Mouse (Mus musculus): ENCODE measurements around the gene 4430402I18Rik. TPM values are rescaled to one million over a fixed set of nuclear protein-coding genes. Genes with fewer than 3 reads are reported as not detected.

Gene 4430402I18Rik
- polyA plus RNA-seq, 1 experiment from 2014 or later: 0.67 TPM

DNA sequence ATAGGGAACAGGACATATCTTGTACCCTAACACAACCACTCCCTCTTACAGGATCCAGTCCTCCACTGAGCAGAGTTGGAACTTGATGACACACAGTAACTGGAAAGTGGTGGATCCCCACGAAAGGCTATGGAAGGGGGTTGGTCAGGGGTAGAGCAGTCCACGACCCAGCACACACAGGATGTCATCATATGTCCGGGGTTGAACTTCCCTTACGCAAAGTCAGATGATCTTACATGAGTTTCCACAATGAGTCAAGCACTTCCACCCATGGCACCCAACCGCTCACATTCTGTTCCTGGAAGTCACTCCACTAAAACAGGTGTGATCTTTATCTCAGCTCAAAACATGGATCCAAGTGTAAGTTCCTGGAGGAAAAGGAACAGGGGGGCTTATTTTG is 49.8 kb downstream of the 4430402I18Rik start:
- Histone ChIP-seq H3K4me1 (replicated peaks) (0 out of 2 replicates have a peak, but pooled peaks cover 4% of the 10 kb centered on the region), H3K36me3 (no peaks in the 10 kb centered on the region), H3K9ac (replicated peaks) (no peak overlapping the region), H3K27me3 (no peaks in the 10 kb centered on the region), H3K9me3 (no peaks in the 10 kb centered on the region), H3K4me2 (replicated peaks) (no peak overlapping the region), H3K4me3 (replicated peaks) (no peak overlapping the region), H3K27ac (no peak overlapping the region)
- ATAC-seq: no peak
- 86% methylated on average over 5 of the region's 5 CpGs for WGBS

DNA sequence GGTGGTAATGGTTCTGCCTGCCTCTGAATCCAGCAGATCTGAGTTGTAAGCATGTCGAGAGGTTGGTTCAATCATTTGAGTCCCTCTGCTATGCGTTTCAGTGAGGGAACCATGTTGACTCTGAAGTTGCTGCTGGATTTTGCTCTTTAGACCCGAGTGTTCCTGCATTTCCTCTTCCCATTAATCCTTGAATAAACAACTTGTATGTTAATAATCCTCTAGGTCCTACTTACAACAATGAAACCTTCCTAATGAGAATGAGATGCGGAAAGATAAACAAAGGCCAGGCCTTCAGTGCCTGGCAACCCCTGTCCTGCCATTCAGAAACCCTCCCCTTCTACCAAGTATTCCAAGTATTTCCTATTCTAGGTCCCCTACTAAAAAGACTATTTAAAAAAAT is 51.1 kb downstream of the 4430402I18Rik start:
- Histone ChIP-seq H3K27me3 (no peaks in the 10 kb centered on the region), H3K9ac (replicated peaks) (no peak overlapping the region), H3K36me3 (no peaks in the 10 kb centered on the region), H3K27ac (no peak overlapping the region), H3K4me2 (replicated peaks) (no peak overlapping the region), H3K9me3 (no peaks in the 10 kb centered on the region), H3K4me1 (replicated peaks) (0 out of 2 replicates have a peak, but pooled peaks cover 4% of the 10 kb centered on the region), H3K4me3 (replicated peaks) (no peak overlapping the region)
- WGBS: 54% methylated on average over 4 of the region's 4 CpGs
- no peak for ATAC-seq

DNA sequence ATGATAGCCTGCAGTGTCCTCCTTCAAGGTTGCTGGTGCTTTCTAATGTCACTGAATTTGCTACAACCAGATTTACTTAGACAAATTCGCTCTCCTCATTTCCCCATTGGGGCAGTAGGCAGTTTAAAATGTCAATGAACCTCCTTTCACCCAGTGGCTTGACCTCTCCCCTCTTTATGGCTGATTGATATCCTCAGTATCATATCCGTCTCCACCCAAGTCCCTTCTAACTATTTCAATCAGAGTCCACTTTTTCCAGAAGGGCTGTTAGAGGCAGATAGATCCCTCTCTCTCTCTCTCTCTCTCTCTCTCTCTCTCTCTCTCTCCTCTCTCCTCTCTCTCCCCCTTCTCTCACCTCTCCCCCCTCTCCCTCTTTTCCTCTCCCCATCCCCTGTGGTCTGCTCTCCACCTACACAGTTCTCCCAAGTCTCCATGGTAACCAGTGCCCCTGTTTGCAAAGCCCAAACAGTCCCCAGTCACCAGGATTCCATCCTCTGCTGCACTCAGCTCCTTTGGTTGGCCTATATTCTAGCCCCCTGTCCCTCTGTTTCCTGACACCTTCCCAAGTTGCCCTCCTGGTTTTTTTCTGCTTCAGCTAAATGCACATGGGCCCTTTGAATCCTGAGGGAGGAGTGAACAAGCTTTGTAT is 51.9 kb downstream of the 4430402I18Rik start:
- Histone ChIP-seq H3K9me3 (no peaks in the 10 kb centered on the region), H3K27ac (no peak overlapping the region), H3K4me1 (replicated peaks) (0 out of 2 replicates have a peak, but pooled peaks cover 4% of the 10 kb centered on the region), H3K36me3 (no peaks in the 10 kb centered on the region), H3K4me2 (replicated peaks) (no peak overlapping the region), H3K27me3 (no peaks in the 10 kb centered on the region), H3K4me3 (replicated peaks) (no peak overlapping the region), H3K9ac (replicated peaks) (no peak overlapping the region)
- ATAC-seq: no peak
- WGBS: 48% methylated on average over 2 of the region's 2 CpGs

DNA sequence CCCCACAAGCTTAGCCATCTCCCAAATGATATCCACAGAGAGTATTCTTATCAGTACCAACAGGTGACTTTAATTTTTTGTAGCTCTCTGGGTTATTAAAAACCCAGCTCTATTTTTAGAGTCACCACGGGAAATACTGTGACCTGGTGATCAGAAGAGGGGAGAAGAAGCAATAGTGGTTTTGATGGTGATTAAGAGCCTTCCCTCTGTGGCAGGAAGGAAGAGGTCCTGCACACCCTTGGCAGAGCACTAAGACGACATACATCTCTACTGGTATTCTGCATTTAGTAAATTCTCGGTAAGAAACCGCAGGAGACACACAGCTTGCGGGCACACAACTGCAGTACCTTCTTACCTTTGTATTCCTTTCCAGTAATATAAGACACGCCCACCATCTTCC is 53.0 kb downstream of the 4430402I18Rik start:
- 0 out of 2 replicates have a peak, but pooled peaks cover 4% of the 10 kb centered on the region for H3K4me1 ChIP-seq (replicated peaks)
- no peaks in the 10 kb centered on the region for H3K36me3 ChIP-seq
- H3K4me2 ChIP-seq (replicated peaks): no peak overlapping the region
- H3K9me3 ChIP-seq: no peaks in the 10 kb centered on the region
- H3K27me3 ChIP-seq: no peaks in the 10 kb centered on the region
- H3K27ac ChIP-seq: no peak overlapping the region
- 92% methylated on average over 6 of the region's 6 CpGs for WGBS
- no peak overlapping the region for H3K9ac ChIP-seq (replicated peaks)
- no peak overlapping the region for H3K4me3 ChIP-seq (replicated peaks)
- no peak for ATAC-seq

DNA sequence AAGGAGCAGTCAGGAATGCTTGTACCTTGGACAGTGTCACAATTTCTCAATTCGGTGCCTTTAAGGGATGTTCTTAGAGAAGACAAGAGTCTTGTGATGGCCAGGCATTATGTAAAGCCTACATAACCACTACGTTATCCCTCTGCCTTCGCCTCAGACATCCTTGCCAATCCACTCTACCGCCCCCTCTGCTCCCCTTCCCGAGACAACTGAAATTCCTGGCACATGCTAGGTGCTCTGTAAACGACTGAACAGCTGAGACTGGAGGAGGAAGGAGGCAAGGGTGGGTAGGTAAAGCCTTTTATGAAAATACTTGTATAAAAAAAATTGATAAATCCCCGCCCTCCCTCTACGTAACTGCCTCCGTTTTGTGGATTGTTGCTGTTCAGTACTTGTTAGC is 58.9 kb downstream of the 4430402I18Rik start:
- Histone ChIP-seq H3K9ac (replicated peaks) (no peak overlapping the region), H3K4me2 (replicated peaks) (no peak overlapping the region), H3K4me3 (replicated peaks) (no peak overlapping the region), H3K27ac (no peak overlapping the region), H3K27me3 (no peaks in the 10 kb centered on the region), H3K36me3 (0 out of 2 replicates have a peak, but pooled peaks cover 3% of the 10 kb centered on the region), H3K4me1 (replicated peaks) (0 out of 2 replicates have a peak, but pooled peaks cover 3% of the 10 kb centered on the region), H3K9me3 (no peaks in the 10 kb centered on the region)
- no peak for ATAC-seq
- 85% methylated on average over 9 of the region's 9 CpGs for WGBS

DNA sequence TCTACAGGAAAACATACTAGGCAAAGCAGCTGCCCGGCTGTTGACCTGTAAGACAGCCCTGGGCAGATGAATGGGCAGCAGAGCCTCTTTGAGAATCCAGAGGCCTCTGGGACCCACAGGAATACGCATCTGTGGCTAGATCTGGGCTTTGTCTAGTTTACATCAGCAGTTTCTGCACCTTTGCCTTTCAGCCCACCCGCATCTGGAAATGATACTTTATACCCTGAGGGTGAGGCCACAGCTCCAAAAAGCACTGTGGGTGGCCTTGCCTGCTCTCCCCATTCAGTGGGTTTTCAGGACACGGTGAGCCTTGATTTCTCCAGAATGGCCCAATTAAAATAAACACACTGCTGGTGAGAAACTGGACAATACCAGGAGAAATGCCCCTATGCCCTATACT is 59.4 kb downstream of the 4430402I18Rik start:
- H3K9ac ChIP-seq (replicated peaks): no peak overlapping the region
- no peak overlapping the region for H3K27ac ChIP-seq
- H3K9me3 ChIP-seq: no peaks in the 10 kb centered on the region
- H3K4me2 ChIP-seq (replicated peaks): no peak overlapping the region
- WGBS: 63% methylated on average over 4 of the region's 4 CpGs
- ATAC-seq: no peak
- H3K27me3 ChIP-seq: no peaks in the 10 kb centered on the region
- 0 out of 2 replicates have a peak, but pooled peaks cover 3% of the 10 kb centered on the region for H3K4me1 ChIP-seq (replicated peaks)
- H3K4me3 ChIP-seq (replicated peaks): no peak overlapping the region
- H3K36me3 ChIP-seq: 0 out of 2 replicates have a peak, but pooled peaks cover 3% of the 10 kb centered on the region

DNA sequence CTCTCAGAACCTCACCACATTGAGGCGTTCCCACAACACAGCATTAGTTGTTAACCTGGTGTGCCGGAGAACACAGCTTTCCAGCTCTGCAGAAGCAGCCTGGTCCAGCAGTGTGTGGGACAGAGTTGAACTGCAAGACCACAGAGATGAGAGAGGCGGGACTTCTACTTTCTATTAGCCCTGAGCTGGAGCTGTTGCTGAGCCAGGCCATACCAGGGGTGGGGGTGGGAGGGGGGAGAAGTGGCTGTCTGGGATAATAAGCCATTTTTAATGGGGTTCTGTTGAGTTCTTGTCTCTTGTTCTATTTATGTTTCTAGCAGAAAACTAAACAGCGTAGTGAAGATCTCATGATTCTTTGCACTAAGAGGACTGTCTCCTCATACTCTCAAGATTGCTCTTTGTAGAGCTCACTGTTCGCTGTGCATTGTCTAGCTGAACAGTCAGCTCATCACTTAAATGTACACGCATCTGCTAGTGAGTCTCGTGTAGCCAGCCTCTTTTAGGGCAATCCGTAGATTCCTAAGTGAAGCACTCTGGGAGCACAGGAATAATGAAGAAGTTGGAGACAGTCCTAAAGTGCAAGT is 64.0 kb downstream of the 4430402I18Rik start:
- Histone ChIP-seq H3K4me1 (replicated peaks) (peaks cover 4% of the 10 kb centered on the region; the same call in 1 of the 2 replicates), H3K9ac (replicated peaks) (no peak overlapping the region), H3K27me3 (no peaks in the 10 kb centered on the region), H3K4me3 (replicated peaks) (no peak overlapping the region), H3K36me3 (0 out of 2 replicates have a peak, but pooled peaks cover 3% of the 10 kb centered on the region), H3K27ac (no peak overlapping the region), H3K9me3 (no peaks in the 10 kb centered on the region), H3K4me2 (replicated peaks) (no peak overlapping the region)
- ATAC-seq: no peak
- 89% methylated on average over 8 of the region's 8 CpGs for WGBS

DNA sequence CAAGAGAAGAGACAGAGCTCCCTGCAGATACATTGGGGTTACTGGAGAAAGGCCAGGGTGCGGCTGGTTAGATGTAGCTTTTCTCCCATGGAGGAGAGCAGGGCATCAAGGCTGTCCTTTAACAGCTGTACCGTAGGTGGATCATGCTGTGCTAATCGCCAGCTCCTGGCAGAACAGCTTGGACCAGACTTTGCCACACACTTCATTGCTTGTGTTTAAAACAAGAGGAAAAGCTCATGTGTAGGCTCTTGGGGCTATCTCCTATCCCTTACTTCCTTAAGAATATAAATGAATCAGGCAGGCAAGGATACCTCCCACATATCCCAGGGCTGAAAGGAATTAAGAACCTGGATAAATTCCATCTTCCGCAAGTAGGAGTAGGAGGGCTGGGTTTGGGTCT is 64.8 kb downstream of the 4430402I18Rik start:
- Histone ChIP-seq H3K9me3 (no peaks in the 10 kb centered on the region), H3K4me1 (replicated peaks) (peaks cover 4% of the 10 kb centered on the region; the same call in 1 of the 2 replicates), H3K4me3 (replicated peaks) (no peak overlapping the region), H3K27me3 (no peaks in the 10 kb centered on the region), H3K36me3 (0 out of 2 replicates have a peak, but pooled peaks cover 3% of the 10 kb centered on the region), H3K27ac (no peak overlapping the region), H3K4me2 (replicated peaks) (no peak overlapping the region), H3K9ac (replicated peaks) (no peak overlapping the region)
- 91% methylated on average over 4 of the region's 4 CpGs for WGBS
- ATAC-seq: no peak

DNA sequence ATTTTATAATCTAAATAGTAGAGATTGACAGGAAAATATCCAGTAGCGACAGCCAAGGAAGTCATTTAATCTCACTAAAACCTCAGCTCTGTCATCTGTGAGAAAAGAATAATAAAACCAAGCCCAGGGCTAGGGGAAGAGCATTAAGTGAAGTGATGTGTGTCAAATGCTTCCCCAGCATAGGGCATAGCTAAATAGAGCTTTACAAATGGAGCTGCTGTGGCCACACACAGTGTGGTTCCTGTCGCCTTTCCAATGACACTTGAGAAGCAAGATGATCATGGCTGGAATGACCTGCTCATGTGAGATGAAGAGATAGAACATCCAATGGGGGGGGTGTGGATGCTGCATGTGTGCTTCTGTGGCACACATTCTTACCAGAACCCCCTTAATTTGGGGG is 65.5 kb downstream of the 4430402I18Rik start:
- Histone ChIP-seq H3K4me3 (replicated peaks) (no peak overlapping the region), H3K4me2 (replicated peaks) (no peak overlapping the region), H3K4me1 (replicated peaks) (peaks cover 7% of the 10 kb centered on the region; the same call in 1 of the 2 replicates), H3K36me3 (0 out of 2 replicates have a peak, but pooled peaks cover 3% of the 10 kb centered on the region), H3K9ac (replicated peaks) (no peak overlapping the region), H3K27ac (no peak overlapping the region), H3K27me3 (no peaks in the 10 kb centered on the region), H3K9me3 (no peaks in the 10 kb centered on the region)
- 49% methylated on average over 2 of the region's 2 CpGs for WGBS
- no peak for ATAC-seq

DNA sequence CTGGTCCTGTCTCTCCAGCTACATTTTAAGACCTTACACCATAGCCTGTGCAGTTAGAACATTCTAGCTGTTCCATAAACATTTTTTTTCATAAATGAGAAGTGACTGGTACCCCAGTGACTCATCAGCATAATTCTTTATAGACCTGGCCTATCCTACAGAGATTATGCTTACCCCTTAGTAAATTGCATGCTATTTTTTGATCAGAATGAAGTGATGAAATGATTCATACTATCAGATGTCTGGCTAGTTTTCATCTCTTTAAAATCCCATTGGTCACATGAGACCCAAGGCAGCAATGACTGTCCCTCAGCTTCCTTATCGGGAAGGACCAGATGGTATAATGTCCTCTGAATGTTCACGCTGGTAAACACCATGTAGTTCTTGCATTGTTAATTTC is 66.8 kb downstream of the 4430402I18Rik start:
- ATAC-seq: no peak
- WGBS: 87% methylated on average over 2 of the region's 2 CpGs
- peaks cover 14% of the 10 kb centered on the region; the same call in 1 of the 2 replicates for H3K4me1 ChIP-seq (replicated peaks)
- no peak overlapping the region for H3K27ac ChIP-seq
- H3K9me3 ChIP-seq: no peaks in the 10 kb centered on the region
- no peaks in the 10 kb centered on the region for H3K27me3 ChIP-seq
- no peak overlapping the region for H3K4me3 ChIP-seq (replicated peaks)
- no peak overlapping the region for H3K9ac ChIP-seq (replicated peaks)
- 0 out of 2 replicates have a peak, but pooled peaks cover 3% of the 10 kb centered on the region for H3K36me3 ChIP-seq
- H3K4me2 ChIP-seq (replicated peaks): no peak overlapping the region

DNA sequence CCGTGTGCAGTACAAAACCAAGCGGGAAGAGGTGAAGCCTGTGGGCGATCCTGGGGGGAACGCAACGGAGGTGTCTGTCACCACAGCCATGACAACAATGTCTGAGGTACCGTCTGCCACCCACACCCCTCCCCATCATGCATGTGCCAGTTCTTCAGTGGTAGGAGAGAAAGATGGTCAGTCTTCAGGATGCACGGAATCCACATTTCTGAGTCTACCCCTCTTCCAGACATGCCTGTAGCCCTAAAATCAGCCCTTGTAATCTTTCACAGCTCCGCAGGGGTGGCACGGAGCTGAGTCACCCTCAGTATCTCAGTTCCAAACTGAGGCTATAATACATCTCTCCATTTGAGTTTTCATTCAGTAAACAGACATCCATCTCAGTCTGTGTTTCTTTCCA is 70.1 kb downstream of the 4430402I18Rik start:
- Histone ChIP-seq H3K27ac (no peak overlapping the region), H3K36me3 (no peaks in the 10 kb centered on the region), H3K9me3 (no peaks in the 10 kb centered on the region), H3K4me2 (replicated peaks) (no peak overlapping the region), H3K27me3 (no peaks in the 10 kb centered on the region), H3K4me3 (replicated peaks) (no peak overlapping the region), H3K9ac (replicated peaks) (no peak overlapping the region), H3K4me1 (replicated peaks) (peaks cover 16% of the 10 kb centered on the region; the same call in 1 of the 2 replicates)
- no peak for ATAC-seq
- 87% methylated on average over 9 of the region's 9 CpGs for WGBS

DNA sequence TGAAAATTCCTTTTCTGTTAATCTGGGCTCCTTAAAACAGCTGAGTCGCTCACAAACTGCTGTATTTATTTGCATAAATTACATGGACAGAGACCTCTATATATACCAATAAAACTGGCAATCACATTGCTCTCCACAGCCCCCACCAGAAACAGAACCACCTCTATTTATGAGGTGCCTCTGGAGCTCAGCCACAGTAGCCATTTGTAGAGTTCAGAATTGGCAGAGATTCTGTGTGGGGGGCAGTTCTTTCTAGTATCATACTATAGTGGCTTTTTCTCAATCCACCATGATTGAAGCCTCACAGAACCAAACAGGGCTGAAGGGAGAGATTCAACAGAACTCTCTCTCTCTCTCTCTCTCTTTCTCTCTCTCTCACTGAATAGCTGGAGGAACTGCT is 71.0 kb downstream of the 4430402I18Rik start:
- H3K9ac ChIP-seq (replicated peaks): no peak overlapping the region
- no peaks in the 10 kb centered on the region for H3K27me3 ChIP-seq
- ATAC-seq: no peak
- no peak overlapping the region for H3K4me3 ChIP-seq (replicated peaks)
- WGBS: 31% methylated on average over 1 of the region's 1 CpGs
- peaks cover 18% of the 10 kb centered on the region; the same call in 1 of the 2 replicates for H3K4me1 ChIP-seq (replicated peaks)
- H3K9me3 ChIP-seq: no peaks in the 10 kb centered on the region
- no peak overlapping the region for H3K27ac ChIP-seq
- H3K36me3 ChIP-seq: no peaks in the 10 kb centered on the region
- H3K4me2 ChIP-seq (replicated peaks): no peak overlapping the region
